Mouse (Mus musculus): ENCODE measurements around the gene Gpr35. TPM values are rescaled to one million over a fixed set of nuclear protein-coding genes. Genes with fewer than 3 reads are reported as not detected.
A peak's percentile ranks its signal among the peaks of the same experiment; 100 is the strongest.
"Not testable (repeated sequence)": the region's sequence is repeated elsewhere in the genome, so short reads cannot be mapped to it uniquely, and the experiment has no call there.

Gpr35 gene
- polyA plus RNA-seq, 1 experiment from 2014 or later, result 4.1 TPM

GRCm38 (mm10) chr1:92939746-92940145, 10.9 kb upstream of the Gpr35 start:
- H3K36me3 ChIP-seq (ENCODE audit: control insufficient read depth, insufficient read depth, low read length), result peaks cover 28% of the 10 kb centered on the region
- WGBS, result 95% methylated on average over 4 of the region's 4 CpGs
- H3K9me3 ChIP-seq (ENCODE audit: control insufficient read depth, low read length), result no peaks in the 10 kb centered on the region
- H3K27me3 ChIP-seq (ENCODE audit: control insufficient read depth, insufficient read depth, low read length), result no peaks in the 10 kb centered on the region
- ATAC-seq (ENCODE audit: low FRiP score, low TSS enrichment) (no peak), DNase-seq (ENCODE audit: low spot score) (no peak)
- no peak overlapping the region for H3K4me2 ChIP-seq (replicated peaks; ENCODE audit: low read depth)
- TF ChIP-seq CTCF (IDR thresholded peaks at IDR 0.05; ENCODE audit: low read depth), result no peak
- no peak overlapping the region for H3K9ac ChIP-seq (ENCODE audit: low read length)
- H3K4me1 ChIP-seq (replicated peaks; ENCODE audit: control insufficient read depth, insufficient read depth), result peaks cover 2% of the 10 kb centered on the region; the same call in 1 of the 2 replicates
- no peak overlapping the region for H3K27ac ChIP-seq (replicated peaks)
- H3K4me3 ChIP-seq (ENCODE audit: low read depth, low read length), result no peak overlapping the region

GRCm38 (mm10) chr1:92943219-92943989, 7.3 kb upstream of the Gpr35 start:
- Histone ChIP-seq H3K4me2 (replicated peaks; ENCODE audit: low read depth) (no peak overlapping the region), H3K36me3 (ENCODE audit: control insufficient read depth, insufficient read depth, low read length) (peaks cover 44% of the 10 kb centered on the region), H3K27me3 (ENCODE audit: control insufficient read depth, insufficient read depth, low read length) (no peaks in the 10 kb centered on the region), H3K4me1 (replicated peaks; ENCODE audit: control insufficient read depth, insufficient read depth) (no peaks in the 10 kb centered on the region), H3K9me3 (ENCODE audit: control insufficient read depth, low read length) (no peaks in the 10 kb centered on the region), H3K27ac (replicated peaks) (no peak overlapping the region), H3K9ac (ENCODE audit: low read length) (no peak overlapping the region), H3K4me3 (ENCODE audit: low read depth, low read length) (no peak overlapping the region)
- WGBS, result 89% methylated on average over 19 of the region's 19 CpGs
- peak; percentile 53 for DNase-seq (ENCODE audit: low spot score)
- ATAC-seq (ENCODE audit: low FRiP score, low TSS enrichment), result peak; percentile 73
- TF ChIP-seq CTCF (IDR thresholded peaks at IDR 0.05; ENCODE audit: low read depth), result no peak
- TF ChIP-seq EP300 (optimal IDR thresholded peaks at IDR 0.05), result no peak

GRCm38 (mm10) chr1:92947966-92948365, 2.7 kb upstream of the Gpr35 start:
- ATAC-seq (ENCODE audit: low FRiP score, low TSS enrichment), result no peak
- H3K27ac ChIP-seq (replicated peaks), result no peak overlapping the region

GRCm38 (mm10) chr1:92949426-92949825, 1.2 kb upstream of the Gpr35 start:
- Histone ChIP-seq H3K36me3 (ENCODE audit: control insufficient read depth, insufficient read depth, low read length) (peaks cover 20% of the 10 kb centered on the region), H3K27me3 (ENCODE audit: control insufficient read depth, insufficient read depth, low read length) (no peaks in the 10 kb centered on the region), H3K9ac (ENCODE audit: low read length) (no peak overlapping the region), H3K9me3 (ENCODE audit: control insufficient read depth, low read length) (no peaks in the 10 kb centered on the region), H3K4me1 (replicated peaks; ENCODE audit: control insufficient read depth, insufficient read depth) (no peaks in the 10 kb centered on the region), H3K27ac (replicated peaks) (peak overlapping the region; percentile 61), H3K4me3 (ENCODE audit: low read depth, low read length) (no peak overlapping the region), H3K4me2 (replicated peaks; ENCODE audit: low read depth) (peak overlapping the region; percentile 34; the same call in 1 of the 2 replicates)
- ATAC-seq (ENCODE audit: low FRiP score, low TSS enrichment) (no peak), DNase-seq (ENCODE audit: low spot score) (peak; percentile 62)
- 55% methylated on average over 6 of the region's 6 CpGs for WGBS
- TF ChIP-seq EP300 (optimal IDR thresholded peaks at IDR 0.05) (no peak), CTCF (IDR thresholded peaks at IDR 0.05; ENCODE audit: low read depth) (peak; percentile 73)

More at GRCm38 (mm10) chr1:92947966-92948365, 2.7 kb upstream of the Gpr35 start:
- no peak for TF ChIP-seq EP300 (optimal IDR thresholded peaks at IDR 0.05)
- TF ChIP-seq CTCF (IDR thresholded peaks at IDR 0.05; ENCODE audit: low read depth), result no peak
- 99% methylated on average over 3 of the region's 3 CpGs for WGBS
- H3K4me3 ChIP-seq (ENCODE audit: low read depth, low read length), result no peak overlapping the region
- no peaks in the 10 kb centered on the region for H3K9me3 ChIP-seq (ENCODE audit: control insufficient read depth, low read length)
- peaks cover 27% of the 10 kb centered on the region for H3K36me3 ChIP-seq (ENCODE audit: control insufficient read depth, insufficient read depth, low read length)
- no peak overlapping the region for H3K4me2 ChIP-seq (replicated peaks; ENCODE audit: low read depth)
- H3K27me3 ChIP-seq (ENCODE audit: control insufficient read depth, insufficient read depth, low read length), result no peaks in the 10 kb centered on the region
- DNase-seq (ENCODE audit: low spot score), result no peak
- H3K9ac ChIP-seq (ENCODE audit: low read length), result no peak overlapping the region
- H3K4me1 ChIP-seq (replicated peaks; ENCODE audit: control insufficient read depth, insufficient read depth), result no peaks in the 10 kb centered on the region

GRCm38 (mm10) chr1:92953641-92954040, 3.0 kb downstream of the Gpr35 start:
- DNase-seq (ENCODE audit: low spot score) (no peak), ATAC-seq (ENCODE audit: low FRiP score, low TSS enrichment) (no peak)
- Histone ChIP-seq H3K4me1 (replicated peaks; ENCODE audit: control insufficient read depth, insufficient read depth) (no peaks in the 10 kb centered on the region), H3K27ac (replicated peaks) (no peak overlapping the region), H3K4me3 (ENCODE audit: low read depth, low read length) (no peak overlapping the region), H3K36me3 (ENCODE audit: control insufficient read depth, insufficient read depth, low read length) (no peaks in the 10 kb centered on the region), H3K27me3 (ENCODE audit: control insufficient read depth, insufficient read depth, low read length) (no peaks in the 10 kb centered on the region), H3K4me2 (replicated peaks; ENCODE audit: low read depth) (no peak overlapping the region), H3K9ac (ENCODE audit: low read length) (no peak overlapping the region), H3K9me3 (ENCODE audit: control insufficient read depth, low read length) (no peaks in the 10 kb centered on the region)
- TF ChIP-seq CTCF (IDR thresholded peaks at IDR 0.05; ENCODE audit: low read depth) (no peak), EP300 (optimal IDR thresholded peaks at IDR 0.05) (no peak)
- WGBS, result 61% methylated on average over 2 of the region's 2 CpGs

GRCm38 (mm10) chr1:92956571-92957335, 6.1 kb downstream of the Gpr35 start:
- not testable (repeated sequence) for H3K9me3 ChIP-seq (ENCODE audit: control insufficient read depth, low read length); H3K36me3 ChIP-seq (ENCODE audit: control insufficient read depth, insufficient read depth, low read length); H3K27me3 ChIP-seq (ENCODE audit: control insufficient read depth, insufficient read depth, low read length); DNase-seq (ENCODE audit: low spot score); H3K4me3 ChIP-seq (ENCODE audit: low read depth, low read length); H3K27ac ChIP-seq (replicated peaks); ATAC-seq (ENCODE audit: low FRiP score, low TSS enrichment); H3K4me1 ChIP-seq (replicated peaks; ENCODE audit: control insufficient read depth, insufficient read depth); H3K9ac ChIP-seq (ENCODE audit: low read length)
- H3K4me2 ChIP-seq (replicated peaks; ENCODE audit: low read depth), result peak overlapping the region; percentile 29
- 3% methylated on average over 11 of the region's 11 CpGs for WGBS
- TF ChIP-seq CTCF (IDR thresholded peaks at IDR 0.05; ENCODE audit: low read depth), result peak; percentile 73
